Mouse (Mus musculus) mouse embryonic stem cell (cell line): Measurements from ENCODE around the gene Ift81.
"Not testable (repeated sequence)": the region's sequence is repeated elsewhere in the genome, so short reads cannot be mapped to it uniquely, and the experiment has no call there.

ENCODE experiments used
- in situ Hi-C, 2 experiments: fragments of 300-500 bp; cut with MboI; formaldehyde crosslinking; loops; 1 replicate in 1 of 2; 3 replicates in 1 of 2; pipeline ENCODE4 v1.14.3; 2019 to 2020; ENCODE audit warnings: low sequenced_read_pairs in 2 of 2, low pct_unique_long_range_greater_than_20kb in 1 of 2, mixed read lengths in 1 of 2; ENCODE audit not compliant: unreplicated experiment in 1 of 2

Ift81 gene

DNA sequence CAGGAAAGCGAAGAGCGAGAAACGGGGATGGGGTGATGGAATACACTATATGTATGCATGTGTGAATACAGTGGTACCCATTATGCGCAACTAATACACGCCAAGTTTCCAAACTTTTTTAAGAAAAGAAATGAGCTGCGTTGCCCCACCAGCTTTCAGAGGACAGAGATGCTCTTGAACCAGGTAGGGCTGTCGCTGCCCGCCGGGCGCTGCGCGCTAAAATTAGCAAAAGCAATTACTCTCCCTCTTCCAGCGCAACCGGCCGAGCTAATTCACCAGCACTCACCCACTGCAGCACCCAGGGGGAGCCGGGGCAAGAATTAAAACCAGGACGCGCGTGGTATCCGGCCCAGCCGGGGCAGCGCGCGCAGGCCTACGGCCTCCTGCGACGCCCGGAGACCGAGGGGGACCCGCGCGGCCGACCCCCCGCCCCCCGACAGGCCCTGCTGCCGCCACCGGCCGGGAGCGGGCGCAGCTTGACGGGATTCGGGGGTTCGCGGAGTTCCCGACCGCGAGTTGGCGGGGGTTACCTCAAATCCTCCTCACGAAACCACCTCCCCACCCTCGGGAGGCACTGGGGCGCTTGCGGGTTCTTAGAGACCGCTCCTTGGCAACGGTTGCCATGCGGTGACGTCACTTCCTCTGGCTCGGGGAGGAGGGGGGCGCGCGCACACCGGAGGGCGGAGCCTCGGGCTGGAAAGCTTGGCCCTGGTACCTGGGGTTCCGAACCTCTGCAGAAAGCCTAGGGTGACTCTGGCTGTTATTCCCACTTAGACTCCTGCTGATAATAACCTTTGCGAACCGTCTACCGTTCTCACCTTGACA is at the start of gene Ift81:
Gene Ift81, minus strand, starts transcription at position 611 of the 825 bp plus-strand sequence.
- in situ Hi-C loops: no loop called here

DNA sequence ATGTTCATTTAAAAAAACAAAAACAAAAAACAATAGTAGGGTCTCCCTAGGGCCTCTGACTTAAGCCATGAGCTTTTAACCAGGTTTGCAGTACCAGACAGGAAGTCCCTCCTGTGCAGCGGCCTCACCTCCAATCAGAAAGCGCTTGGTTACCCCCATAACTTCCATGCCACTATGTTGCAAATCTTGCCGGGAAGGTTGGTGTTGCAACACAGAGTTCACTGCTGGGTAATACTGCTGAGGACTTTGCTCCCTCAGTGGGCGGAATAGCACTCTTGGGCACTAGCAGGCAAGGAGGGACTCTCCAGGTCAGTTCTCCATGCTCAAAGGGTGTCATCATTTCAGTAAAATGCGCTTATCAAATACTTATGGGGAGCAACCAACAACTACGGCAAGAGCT is 48.2 kb upstream of the Ift81 start:
- in situ Hi-C loops: no loop called here

DNA sequence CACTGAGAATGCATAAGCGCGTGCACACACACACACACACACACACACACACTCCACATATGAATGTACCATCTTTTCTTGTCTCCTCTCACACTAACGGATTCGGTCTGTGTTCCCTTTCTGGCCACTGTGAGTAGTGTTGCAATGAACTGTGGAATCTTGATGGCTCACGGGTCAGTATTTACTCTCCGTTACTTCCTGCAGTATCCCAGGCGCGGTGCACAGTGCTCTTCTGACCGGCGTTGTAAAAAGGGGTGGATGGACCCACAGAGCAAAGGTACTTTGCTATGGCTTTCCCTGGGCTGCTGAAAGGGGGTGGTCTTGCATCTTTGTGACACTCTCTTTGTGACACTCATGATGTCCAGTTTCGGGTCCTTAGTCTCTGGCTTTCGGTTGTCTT is 42.5 kb upstream of the Ift81 start:
- in situ Hi-C loops: no loop called here

DNA sequence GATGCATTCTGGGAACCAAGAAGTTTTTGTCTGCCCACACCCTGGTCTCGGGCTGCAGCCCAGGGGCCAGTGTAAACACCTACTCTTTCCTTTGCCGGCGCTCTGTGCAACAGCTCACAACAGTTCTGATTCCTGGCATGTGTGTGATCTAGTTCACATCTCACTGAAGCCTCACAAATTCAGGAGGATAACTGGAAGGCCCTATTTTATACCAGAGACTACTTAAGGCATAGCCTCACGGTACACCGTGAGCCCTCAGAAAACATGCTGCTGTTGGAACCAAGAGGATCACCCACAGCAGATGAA is 39.9 kb upstream of the Ift81 start:
- in situ Hi-C loops: no loop called here

DNA sequence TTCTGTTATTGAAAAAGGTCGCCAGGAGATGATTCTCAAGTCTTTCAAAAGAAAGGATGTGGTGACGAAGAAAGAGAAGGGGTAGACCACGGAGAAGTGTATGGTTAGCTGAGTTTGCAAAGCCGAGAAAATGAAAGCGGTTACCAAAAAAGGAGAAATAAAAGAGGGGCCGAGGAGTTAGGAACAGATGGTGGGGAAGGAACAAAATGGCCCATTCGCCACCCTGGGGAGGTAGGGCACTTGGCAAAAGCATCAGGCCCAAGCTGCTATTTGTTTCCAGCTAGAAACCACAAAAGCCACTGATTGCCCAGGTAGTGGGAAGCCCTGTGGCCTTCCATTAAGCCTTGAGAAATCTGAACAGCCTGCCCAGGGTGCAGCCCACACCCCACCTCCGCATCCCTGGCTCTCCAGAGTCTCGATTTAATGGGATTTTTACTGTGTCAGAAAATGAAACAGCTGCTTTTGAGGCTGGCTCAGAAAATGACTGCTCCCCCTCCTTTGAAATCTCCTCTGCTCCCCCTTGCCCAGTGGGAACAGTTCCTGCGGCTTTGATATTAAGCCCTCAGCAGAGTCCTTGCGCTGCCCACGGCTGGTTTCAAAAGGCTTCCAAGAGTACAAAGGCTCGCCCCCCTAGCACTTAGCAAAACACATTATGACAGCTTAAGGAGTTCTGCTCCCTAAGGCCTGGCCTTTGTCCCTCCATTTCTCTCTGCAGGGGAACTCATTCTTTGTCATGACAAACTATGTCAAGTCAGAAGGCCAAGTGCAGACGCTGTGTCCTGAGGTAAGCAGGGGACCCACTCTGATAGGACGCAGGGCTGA is 39.3 kb upstream of the Ift81 start:
- in situ Hi-C loops: no loop called here

DNA sequence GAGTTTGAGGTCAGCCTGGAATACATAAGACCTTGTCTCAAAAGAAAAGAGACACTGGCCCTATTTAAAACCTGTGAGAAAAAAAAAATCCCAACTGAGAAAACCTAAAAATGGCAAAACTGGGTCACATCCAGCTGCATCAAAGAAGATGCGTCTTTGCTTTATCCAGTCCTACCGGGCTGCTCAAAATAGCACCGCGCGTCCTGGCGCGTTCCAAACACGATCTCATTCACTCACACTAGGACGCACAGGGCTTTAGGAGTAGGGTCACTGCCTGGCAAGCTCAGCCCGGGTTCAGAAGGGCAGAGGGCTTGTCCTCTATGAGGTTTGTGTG is 38.8 kb upstream of the Ift81 start:
- in situ Hi-C loops: no loop called here

DNA sequence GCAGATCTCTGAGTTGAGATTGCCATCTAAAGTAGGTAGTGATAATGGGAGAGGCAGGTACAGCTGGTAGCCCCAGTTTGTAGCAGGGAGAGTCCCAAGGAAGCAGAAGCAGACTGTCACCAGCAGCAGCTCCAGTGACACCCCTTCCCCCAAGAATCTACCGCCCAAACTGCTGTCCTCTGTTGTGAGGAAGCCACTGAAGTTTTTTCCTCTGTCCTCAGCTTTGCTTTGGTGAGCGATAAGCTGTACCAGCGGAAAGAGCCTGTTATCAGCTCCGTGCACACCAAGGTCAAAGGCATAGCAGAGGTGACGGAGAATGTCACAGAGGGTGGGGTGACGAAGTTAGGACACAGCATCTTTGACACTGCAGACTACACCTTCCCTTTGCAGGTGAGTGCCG is 38.2 kb upstream of the Ift81 start:
- in situ Hi-C loops: no loop called here

DNA sequence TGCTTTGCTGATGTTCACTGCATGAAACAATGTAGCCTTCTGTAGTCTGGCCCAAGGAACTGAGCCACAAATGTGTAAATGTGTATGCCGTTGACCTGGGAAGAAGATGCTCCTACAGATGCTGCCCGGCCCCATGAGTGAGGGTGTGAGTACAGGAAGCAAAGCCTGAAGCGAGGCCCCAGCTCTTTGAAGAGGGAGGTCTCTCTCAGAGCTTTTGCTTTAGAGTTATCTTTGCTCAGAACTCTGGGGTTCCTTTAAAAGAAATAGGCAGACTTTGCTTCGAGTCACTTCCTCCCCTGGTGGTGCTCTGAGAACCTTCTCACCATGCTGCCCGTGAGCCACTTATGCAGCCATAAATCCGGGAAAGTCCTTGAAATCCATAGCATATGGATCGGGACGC is 35.8 kb upstream of the Ift81 start:
- in situ Hi-C loops: no loop called here

DNA sequence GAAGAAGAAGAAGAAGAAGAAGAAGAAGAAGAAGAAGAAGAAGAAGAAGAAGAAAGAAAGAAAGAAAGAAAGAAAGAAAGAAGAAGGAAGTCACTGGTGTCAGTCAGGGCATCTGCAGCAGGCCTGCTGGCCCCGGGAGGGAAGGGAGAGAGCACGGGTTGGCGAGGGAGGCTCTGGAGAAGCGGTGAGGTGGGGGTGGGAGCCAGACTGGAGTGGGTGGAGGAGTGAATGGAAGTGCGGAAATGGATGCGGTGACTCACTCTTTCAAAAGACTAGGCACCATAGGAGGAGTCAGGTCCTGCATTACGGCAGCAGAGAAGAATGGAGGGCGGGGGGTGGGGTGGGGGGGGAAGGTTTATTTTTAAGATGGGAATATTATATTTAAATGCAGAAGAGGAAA is 34.9 kb upstream of the Ift81 start:
- in situ Hi-C loops: no loop called here

DNA sequence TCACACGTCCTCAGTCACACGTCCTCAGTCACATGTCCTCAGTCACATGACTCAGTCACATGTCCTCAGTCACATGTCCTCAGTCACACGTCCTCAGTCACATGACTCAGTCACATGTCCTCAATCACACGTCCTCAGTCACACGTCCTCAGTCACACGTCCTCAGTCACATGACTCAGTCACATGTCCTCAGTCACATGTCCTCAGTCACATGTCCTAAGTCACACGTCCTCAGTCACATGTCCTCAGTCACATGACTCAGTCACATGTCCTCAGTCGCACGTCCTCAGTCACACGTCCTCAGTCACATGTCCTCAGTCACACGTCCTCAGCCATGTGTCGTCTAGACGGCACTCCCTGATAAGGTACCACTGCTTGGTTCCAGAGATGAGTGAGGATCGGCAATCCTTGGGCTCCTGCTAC is 33.6 kb upstream of the Ift81 start:
- in situ Hi-C loops: not testable (repeated sequence)

DNA sequence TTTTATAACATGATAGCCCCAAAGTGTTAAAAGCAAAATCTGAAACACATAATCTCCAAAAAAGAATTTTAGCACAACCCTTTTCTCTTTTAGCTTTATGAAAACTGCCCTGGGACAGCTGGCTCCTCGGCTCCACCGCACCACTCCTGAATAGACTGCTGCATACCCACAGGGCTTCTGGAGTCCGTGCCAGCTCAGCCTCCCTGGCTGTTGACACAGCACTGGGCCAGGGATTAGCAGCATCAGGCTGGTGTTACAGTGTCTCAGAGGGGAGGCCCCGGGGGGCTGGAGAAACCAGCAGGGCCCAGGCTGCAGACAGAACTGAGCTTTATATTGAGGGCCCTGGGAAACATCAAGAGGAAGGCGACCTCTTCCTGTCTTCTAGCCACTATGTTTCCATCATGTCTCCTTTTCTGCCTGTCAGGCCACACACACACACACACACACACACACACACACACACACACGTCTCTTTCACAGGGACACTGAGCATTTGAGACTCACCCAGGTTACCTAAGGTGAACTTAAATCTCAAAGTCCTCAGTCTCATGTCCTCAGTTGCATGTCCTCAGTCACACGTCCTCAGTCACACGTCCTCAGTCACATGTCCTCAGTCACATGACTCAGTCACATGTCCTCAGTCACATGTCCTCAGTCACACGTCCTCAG is 33.1 kb upstream of the Ift81 start:
- in situ Hi-C loops: no loop called here

DNA sequence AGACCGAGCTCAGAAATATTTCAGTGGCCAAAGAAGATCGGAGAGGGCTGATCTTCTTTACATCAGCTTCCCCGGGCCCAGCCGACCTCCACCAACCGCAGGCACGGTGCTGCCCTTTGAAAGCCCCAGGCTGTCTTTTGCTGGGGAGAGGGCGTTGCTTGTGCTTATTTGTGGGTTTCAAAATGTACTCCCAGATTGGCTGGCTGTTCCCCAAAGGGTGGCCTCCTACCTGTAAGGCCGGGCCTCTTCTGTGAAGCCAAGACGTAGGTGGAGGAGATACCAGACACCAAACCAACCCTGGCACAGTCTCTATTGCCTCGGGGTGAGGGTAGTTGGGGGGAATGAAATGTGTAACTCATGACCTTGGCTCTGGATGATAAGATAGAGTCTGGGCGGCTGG is 31.7 kb upstream of the Ift81 start:
- in situ Hi-C loops: no loop called here

DNA sequence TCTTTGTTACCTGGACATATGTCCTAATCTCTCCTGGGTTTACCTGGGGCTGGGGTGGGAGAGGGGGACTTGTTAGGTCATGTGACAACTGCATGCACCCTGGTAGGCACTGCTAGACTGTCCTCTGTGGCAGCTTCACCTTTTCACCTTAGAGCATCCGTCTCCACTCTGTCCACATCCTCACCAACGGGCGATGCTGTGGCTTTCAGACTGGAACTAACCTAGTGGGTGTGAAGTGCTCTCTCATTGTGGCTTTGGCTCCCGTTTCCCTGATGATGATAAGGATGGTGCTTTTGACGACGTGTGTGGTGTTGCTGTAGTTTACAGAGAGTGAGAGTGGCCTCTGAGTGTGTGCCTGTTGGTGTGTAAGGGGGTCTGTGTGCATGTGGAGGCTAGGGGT is 31.0 kb upstream of the Ift81 start:
- in situ Hi-C loops: no loop called here

DNA sequence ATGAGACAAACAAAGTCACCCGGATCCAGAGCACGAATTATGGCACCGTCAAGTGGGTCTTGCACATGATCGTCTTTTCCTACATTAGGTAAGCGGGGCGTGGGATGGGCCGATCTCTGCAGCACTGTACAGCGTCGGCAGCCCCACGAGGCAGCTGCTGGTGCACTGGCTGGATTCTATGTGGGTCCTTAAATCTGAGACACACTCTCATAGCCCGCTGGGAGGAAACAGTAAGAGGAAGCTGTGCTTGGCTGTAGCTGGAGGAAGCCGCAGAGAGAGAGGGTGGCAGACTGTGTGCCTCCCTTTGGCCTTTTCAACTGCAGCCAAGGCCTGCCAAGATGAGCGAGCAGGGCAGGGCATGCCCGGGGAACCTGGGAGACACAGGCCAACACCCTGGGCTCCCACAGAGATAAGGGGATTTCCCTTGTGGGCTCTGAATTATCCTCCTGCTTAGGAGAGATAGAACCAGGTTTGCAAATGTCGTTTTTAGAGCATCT is 29.8 kb upstream of the Ift81 start:
- in situ Hi-C loops: no loop called here

DNA sequence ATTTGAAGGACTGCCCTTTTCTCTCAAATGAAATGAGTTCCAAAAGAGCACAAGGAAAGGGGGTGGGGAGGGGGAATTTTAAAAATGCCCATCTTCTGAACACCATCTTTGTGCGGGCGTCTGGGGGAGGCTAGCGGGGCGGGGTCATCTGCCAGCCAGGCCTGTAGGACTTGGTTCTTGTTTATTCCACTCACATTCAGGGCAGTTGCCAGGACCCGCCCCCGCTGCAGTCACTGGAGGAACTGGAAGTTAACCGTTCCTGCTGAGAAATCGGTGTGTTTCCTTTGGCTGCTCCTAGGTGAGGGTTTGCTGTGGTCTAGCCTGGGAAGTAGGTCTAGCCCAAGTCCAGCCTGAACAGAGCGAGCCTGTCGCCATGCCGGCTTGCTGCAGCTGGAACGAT is 29.4 kb upstream of the Ift81 start, which contains the start of gene P2rx7:
Gene P2rx7, plus strand, starts transcription at position 211 of the 400 bp plus-strand sequence.
- in situ Hi-C loops: no loop called here

DNA sequence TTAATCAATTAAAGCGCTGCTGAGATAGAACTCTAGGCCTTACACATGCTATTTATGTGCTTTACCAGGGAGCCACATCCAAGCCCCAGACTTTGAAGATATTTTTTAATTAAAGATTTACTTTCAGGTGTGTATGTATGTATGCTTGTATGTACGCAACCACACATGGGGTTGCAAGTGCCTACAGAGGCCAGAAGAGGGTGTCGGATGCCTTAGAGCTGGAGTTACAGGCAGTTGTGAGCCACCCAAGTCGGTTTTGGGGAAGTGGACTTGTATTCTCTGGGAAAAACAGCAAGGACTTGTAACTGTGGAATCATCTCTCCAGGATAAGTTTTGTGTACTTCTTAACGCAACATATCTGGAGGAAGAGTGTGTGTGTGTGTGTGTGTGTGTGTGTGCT is 25.7 kb upstream of the Ift81 start:
- in situ Hi-C loops: no loop called here

DNA sequence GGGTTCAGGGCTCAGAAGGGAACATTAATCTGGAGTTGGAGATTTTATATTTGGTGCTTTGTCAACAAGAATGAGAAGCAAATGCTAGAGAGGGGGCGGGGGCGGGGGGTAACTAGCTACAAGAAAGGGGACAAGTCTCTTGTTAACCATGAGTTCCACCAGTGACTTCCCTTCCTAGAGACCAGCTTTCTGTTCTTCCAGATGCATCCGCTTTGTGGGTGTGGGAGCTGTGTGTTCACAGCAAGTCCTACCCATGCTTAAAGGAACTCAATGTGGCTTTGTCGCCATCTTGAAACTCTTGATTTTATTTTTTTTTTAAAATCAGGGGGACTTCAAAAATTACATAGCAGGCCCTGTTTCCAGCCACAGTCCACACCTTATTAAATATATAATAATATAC is 25.2 kb upstream of the Ift81 start:
- in situ Hi-C loops: no loop called here

DNA sequence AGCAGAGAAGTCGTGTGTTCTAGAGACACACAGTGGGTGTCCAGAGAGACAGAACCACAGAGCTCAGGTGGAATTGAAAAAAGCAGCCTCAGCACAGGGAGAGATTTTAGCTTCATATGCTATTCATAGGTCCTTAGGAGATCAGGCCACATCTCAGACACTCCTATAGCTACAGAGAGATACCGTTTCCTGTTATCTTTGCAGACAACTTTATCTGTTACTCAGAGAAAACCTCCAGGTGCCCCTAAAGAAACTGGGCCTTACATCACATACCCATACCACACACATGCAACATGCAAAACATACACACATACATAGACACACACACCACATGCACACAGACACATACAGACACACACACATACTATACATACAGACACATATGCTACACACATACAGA is 24.0 kb upstream of the Ift81 start:
- in situ Hi-C loops: no loop called here

DNA sequence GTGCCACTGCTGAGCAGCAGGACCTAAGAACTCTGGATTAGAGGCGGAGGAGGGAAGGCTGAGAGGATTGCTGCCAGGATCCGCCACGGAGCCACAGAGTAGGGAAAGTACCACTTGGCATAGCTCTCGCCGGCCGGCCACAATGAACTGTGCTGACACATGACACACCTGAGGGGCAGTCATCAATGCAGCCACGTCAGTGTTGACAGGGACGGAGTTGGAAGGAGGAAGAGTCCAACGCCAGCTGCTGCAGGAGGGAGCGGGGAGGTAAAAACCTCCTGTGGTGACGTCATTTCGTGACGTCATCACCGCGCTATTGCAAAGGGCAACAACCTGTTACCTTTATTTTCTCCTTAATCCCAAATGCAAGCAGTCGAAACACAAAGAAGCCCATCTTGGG is 22.6 kb upstream of the Ift81 start:
- in situ Hi-C loops: no loop called here
